Mouse (Mus musculus): Measurements from ENCODE around the gene Apaf1.
A peak's percentile ranks its signal among the peaks of the same experiment; 100 is the strongest.

Gene Apaf1

GRCm38 (mm10) chr10:90981811-90982210 is 100.8 kb downstream of the Apaf1 start:
- DNase-seq (ENCODE audit: low read depth, low spot score) = no peak

GRCm38 (mm10) chr10:90974491-90974890 is 108.1 kb downstream of the Apaf1 start:
- no peak for DNase-seq (ENCODE audit: low read depth, low spot score)

- DNase-seq (ENCODE audit: low read depth, low spot score) = no peak
These were observed 108.5 kb downstream of the Apaf1 start for GRCm38 (mm10) chr10:90974084-90974483.

GRCm38 (mm10) chr10:90970560-90970959 is 112.0 kb downstream of the Apaf1 start:
- peak; percentile 37 for DNase-seq (ENCODE audit: low read depth, low spot score)

- DNase-seq (ENCODE audit: low read depth, low spot score) = peak; percentile 80
These were observed 113.0 kb downstream of the Apaf1 start for GRCm38 (mm10) chr10:90969355-90970174.

- no peak for DNase-seq (ENCODE audit: low read depth, low spot score)
These were observed 114.3 kb downstream of the Apaf1 start for GRCm38 (mm10) chr10:90968247-90968646.

GRCm38 (mm10) chr10:90966821-90967220 is 115.7 kb downstream of the Apaf1 start:
- DNase-seq (ENCODE audit: low read depth, low spot score) = no peak

GRCm38 (mm10) chr10:90965671-90966315 is 116.8 kb downstream of the Apaf1 start:
- DNase-seq (ENCODE audit: low read depth, low spot score) = no peak

GRCm38 (mm10) chr10:90964511-90964910 is 118.1 kb downstream of the Apaf1 start:
- no peak for DNase-seq (ENCODE audit: low read depth, low spot score)

- DNase-seq (ENCODE audit: low read depth, low spot score) = no peak
These were observed 122.2 kb downstream of the Apaf1 start for GRCm38 (mm10) chr10:90960374-90960773.

- DNase-seq (ENCODE audit: low read depth, low spot score) = no peak
These were observed 128.7 kb downstream of the Apaf1 start for GRCm38 (mm10) chr10:90953821-90954220.

- no peak for DNase-seq (ENCODE audit: low read depth, low spot score)
These were observed 129.4 kb downstream of the Apaf1 start for GRCm38 (mm10) chr10:90953103-90953709.

- DNase-seq (ENCODE audit: low read depth, low spot score) = no peak
These were observed 134.8 kb downstream of the Apaf1 start for GRCm38 (mm10) chr10:90947608-90948373.

GRCm38 (mm10) chr10:90947043-90947442 is 135.5 kb downstream of the Apaf1 start:
- no peak for DNase-seq (ENCODE audit: low read depth, low spot score)

GRCm38 (mm10) chr10:90942001-90942700 is 140.4 kb downstream of the Apaf1 start:
- DNase-seq (ENCODE audit: low read depth, low spot score) = no peak

- no peak for DNase-seq (ENCODE audit: low read depth, low spot score)
These were observed 141.7 kb downstream of the Apaf1 start for GRCm38 (mm10) chr10:90940521-90941520.
